Mouse (Mus musculus) midbrain, postnatal 0 days (tissue): ENCODE data around the gene Podn. TPM values are rescaled to one million over a fixed set of nuclear protein-coding genes. Genes with fewer than 3 reads are reported as not detected.

Experiments
- ATAC-seq: fragments of 200-750 bp; cut with Nextera tagmentation; 2 replicates; pipeline ENCODE4 v1.8.0; 2017; ENCODE audit warnings: moderate number of reproducible peaks, mild to moderate bottlenecking, moderate TSS enrichment, moderate library complexity; ENCODE audit not compliant: low FRiP score
- DNase-seq: peaks from one replicate; pipeline ENCODE4 v3.0.0-alpha.2; 2015; ENCODE audit warnings: low spot score
- H3K27ac ChIP-seq: fragments of 300-500 bp; sonication (generic); 2 replicates; pipeline ENCODE4 v1.5.1; 2014; ENCODE audit warnings: low read depth, mild to moderate bottlenecking, low read length, mixed read lengths
- H3K27me3 ChIP-seq: fragments of 300-500 bp; sonication (generic); 2 replicates; pipeline ENCODE4 v1.6.1; 2014; ENCODE audit warnings: low read length, control low read depth, mixed read lengths; ENCODE audit not compliant: insufficient read depth
- H3K36me3 ChIP-seq: fragments of 300-500 bp; sonication (generic); 2 replicates; pipeline ENCODE4 v1.6.1; 2014; ENCODE audit warnings: low read length, control low read depth, mixed read lengths; ENCODE audit not compliant: insufficient read depth
- H3K4me1 ChIP-seq: fragments of 300-500 bp; sonication (generic); 2 replicates; pipeline ENCODE4 v1.6.1; 2014; ENCODE audit warnings: mild to moderate bottlenecking, control low read depth, antibody characterized with exemption, low read length, mixed read lengths; ENCODE audit not compliant: insufficient read depth
- H3K4me2 ChIP-seq: fragments of 300-500 bp; sonication (generic); 2 replicates; pipeline ENCODE4 v1.6.1; 2014; ENCODE audit warnings: low read depth, mild to moderate bottlenecking, low read length, mixed read lengths; ENCODE audit not compliant: poor library complexity, severe bottlenecking
- H3K4me3 ChIP-seq: fragments of 300-500 bp; sonication (generic); 2 replicates; pipeline ENCODE4 v1.5.1; 2014; ENCODE audit warnings: low read depth, mild to moderate bottlenecking, low read length, moderate library complexity
- H3K9ac ChIP-seq: fragments of 300-500 bp; sonication (generic); replicated peaks from 2 replicates; pipeline ENCODE4 v1.6.1; 2014; ENCODE audit warnings: mild to moderate bottlenecking, low read length, moderate library complexity, mixed read lengths; ENCODE audit not compliant: poor library complexity, severe bottlenecking
- H3K9me3 ChIP-seq: fragments of 300-500 bp; sonication (generic); 2 replicates; pipeline ENCODE4 v1.6.1; 2016; ENCODE audit warnings: low read length, control low read depth
- CTCF ChIP-seq: IDR thresholded peaks from 2 replicates; pipeline ENCODE4 v1.5.1; 2016; ENCODE audit warnings: antibody characterized with exemption, mild to moderate bottlenecking
- WGBS: fragments of 180-500 bp; shearing (Covaris S2); extraction: QIAGEN DNeasy Blood & Tissue Kit; methylation state at CpG from one replicate; pipeline ENCODE4 v1.1.7; 2014; 5-methylcytosine and 5-hydroxymethylcytosine counted together
- polyA plus RNA-seq: library from polyadenylated mRNA; unstranded; fragments of >200 nt; fragmentation: Nextera tagmentation; extraction: Ambion mirVana; gene quantifications from 2 replicates; pipeline ENCODE4 v1.2.1, GENCODE M21; 2015
- total RNA-seq: library from RNA; depleted of rRNA; stranded (reverse); fragments of >200 nt; gene quantifications from 2 replicates; pipeline ENCODE4 v1.2.3, GENCODE M21; 2014

Podn gene
- total and polyA plus RNA-seq, 2 experiments from 2014 or later, result 1.5 to 5.7 TPM

DNA sequence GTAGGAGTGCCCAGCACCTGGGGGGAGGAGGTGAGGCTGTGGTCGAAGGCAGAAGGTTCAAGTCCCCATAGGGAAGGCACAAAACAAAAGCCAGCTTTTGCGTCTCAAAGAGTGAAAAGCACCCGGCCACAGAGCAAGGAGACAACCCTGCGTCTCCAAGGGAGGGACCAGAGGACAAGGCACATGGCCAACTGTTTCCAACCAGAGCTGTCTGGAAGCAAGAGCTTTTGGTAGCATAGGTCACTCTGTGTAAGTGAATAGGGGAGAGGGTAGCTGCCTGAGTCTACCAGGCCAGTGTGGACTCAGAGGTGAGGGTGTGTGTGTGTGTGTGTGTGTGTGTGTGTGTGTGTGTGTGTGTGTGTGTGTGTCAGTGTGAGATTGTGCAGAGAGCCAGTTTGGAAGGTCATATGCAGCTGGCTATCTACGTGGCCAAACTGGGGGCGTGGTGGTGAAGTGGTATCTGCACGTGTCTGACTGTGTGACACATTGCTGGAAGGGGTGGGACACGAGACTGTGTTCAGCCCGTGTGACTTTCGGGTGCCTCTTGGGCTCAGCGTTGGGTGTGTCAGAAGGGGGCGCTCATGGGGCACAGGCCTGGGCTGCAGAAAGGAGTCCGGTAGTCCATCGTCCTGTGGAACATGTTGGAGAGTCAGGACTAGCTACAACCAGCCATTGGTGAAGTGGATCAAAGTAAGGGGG, 81.0 kb downstream of the Podn start:
- no peaks in the 10 kb centered on the region for H3K4me1 ChIP-seq
- no peak overlapping the region for H3K27ac ChIP-seq
- no peak for ATAC-seq
- no peak overlapping the region for H3K4me3 ChIP-seq
- H3K4me2 ChIP-seq, result no peak overlapping the region
- WGBS, result 62% methylated on average over 14 of the region's 14 CpGs
- TF ChIP-seq CTCF, result 0 out of 2 replicates have a peak, but pooled peaks have one; percentile 9
- no peak for DNase-seq
- H3K9me3 ChIP-seq, result no peaks in the 10 kb centered on the region
- H3K27me3 ChIP-seq, result no peaks in the 10 kb centered on the region
- H3K9ac ChIP-seq, result no peak overlapping the region
- no peaks in the 10 kb centered on the region for H3K36me3 ChIP-seq

DNA sequence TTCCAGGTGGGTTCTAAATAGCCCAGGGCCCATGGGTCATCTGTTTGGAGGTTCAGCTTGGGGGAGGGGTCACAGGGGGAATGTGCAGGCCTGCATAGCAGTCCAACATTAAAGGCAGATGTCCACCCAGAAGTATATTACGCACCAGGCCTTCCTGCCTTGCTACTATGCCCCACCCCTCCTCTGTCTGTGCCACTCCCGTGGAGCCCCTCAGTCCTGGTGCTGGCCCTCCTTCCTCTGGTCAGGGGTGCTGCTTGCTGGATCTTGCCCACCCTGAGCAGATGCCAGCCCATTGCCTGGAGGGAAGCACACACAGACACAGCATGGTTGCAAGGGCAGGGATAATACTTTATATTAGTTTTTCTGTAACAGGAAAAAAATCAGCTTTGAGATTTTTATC, 81.8 kb downstream of the Podn start:
- ATAC-seq (no peak), DNase-seq (no peak)
- Histone ChIP-seq H3K36me3 (no peaks in the 10 kb centered on the region), H3K27ac (no peak overlapping the region), H3K9ac (no peak overlapping the region), H3K4me2 (no peak overlapping the region), H3K27me3 (no peaks in the 10 kb centered on the region), H3K4me3 (no peak overlapping the region), H3K9me3 (no peaks in the 10 kb centered on the region), H3K4me1 (no peaks in the 10 kb centered on the region)
- 73% methylated on average over 2 of the region's 2 CpGs for WGBS
- no peak for TF ChIP-seq CTCF

DNA sequence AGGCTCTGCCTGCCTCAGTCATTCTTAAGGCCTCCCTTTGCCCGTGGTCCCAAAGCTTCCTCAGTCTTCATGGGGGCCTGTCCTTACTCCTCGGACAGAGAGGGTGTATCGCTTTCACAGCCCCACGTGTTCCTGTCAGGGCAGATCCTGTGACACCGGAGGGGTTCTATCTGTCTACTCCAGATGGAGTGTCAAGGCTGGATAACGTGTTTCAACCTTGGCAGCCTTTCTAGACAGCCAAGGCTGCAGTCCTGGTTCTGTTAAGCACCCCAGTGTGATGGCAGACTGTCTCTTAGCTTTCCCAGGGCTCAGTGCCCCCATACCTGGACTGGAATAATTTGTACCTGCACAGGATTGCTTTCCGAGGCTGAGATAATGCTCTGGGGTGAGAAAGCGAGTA, 87.7 kb downstream of the Podn start:
- H3K27ac ChIP-seq, result no peak overlapping the region
- no peak for ATAC-seq
- H3K9me3 ChIP-seq, result no peaks in the 10 kb centered on the region
- H3K9ac ChIP-seq, result no peak overlapping the region
- no peak for DNase-seq
- no peak for TF ChIP-seq CTCF
- H3K4me1 ChIP-seq, result no peaks in the 10 kb centered on the region
- H3K4me3 ChIP-seq, result no peak overlapping the region
- H3K4me2 ChIP-seq, result no peak overlapping the region
- H3K27me3 ChIP-seq, result no peaks in the 10 kb centered on the region
- WGBS, result 84% methylated on average over 8 of the region's 8 CpGs
- H3K36me3 ChIP-seq, result no peaks in the 10 kb centered on the region

DNA sequence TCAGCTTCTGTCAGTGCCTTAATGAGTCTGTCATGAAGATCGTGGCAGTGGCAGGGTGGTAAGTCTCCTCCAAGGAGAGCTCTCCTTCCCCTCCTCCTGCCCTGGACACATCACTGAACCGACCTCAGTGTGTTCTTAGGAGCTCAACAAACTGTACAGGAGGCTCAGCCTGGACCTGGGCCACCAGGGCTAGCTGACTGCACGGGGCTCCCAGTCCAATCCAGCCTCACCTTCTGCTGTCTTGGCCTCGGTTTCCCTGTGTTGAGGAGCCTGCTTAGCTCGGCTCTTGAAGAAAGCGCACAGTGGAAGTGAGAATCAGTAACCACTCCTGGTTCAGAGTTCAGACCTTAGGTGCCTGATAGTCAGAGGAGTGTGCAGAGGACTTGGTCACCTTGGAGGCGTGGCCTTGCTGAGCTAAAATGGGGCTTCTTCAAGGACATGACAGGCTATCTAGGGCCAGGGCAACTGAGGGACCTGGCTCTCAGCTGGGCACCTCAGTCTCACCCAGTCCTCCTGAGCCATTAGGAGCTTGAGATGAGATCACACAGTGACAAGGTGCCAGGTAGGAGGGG, 88.6 kb downstream of the Podn start:
- ATAC-seq (no peak), DNase-seq (no peak)
- Histone ChIP-seq H3K9me3 (no peaks in the 10 kb centered on the region), H3K27me3 (no peaks in the 10 kb centered on the region), H3K27ac (no peak overlapping the region), H3K4me1 (no peaks in the 10 kb centered on the region), H3K9ac (no peak overlapping the region), H3K4me2 (no peak overlapping the region), H3K36me3 (no peaks in the 10 kb centered on the region), H3K4me3 (no peak overlapping the region)
- 79% methylated on average over 7 of the region's 7 CpGs for WGBS
- TF ChIP-seq CTCF, result no peak

DNA sequence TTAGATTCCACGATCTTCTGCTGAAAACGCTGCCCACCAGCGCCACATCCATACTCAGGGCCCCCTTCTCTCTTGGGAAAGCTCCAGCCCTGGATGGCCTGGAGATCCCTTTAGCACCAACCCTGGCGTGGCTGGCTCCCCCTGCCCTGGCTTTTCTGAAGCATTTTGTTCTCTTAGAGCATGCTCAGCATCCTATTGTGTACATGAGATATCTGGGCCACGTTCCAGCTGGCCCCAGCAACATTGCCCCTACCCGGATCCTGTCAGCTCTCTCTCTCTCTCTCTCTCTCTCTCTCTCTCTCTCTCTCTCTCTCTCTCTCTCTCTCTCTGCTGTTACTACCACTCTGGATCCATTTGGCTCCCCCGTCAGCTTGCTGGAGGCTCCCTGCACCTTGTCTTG, 90.9 kb downstream of the Podn start:
- Histone ChIP-seq H3K4me2 (no peak overlapping the region), H3K27ac (no peak overlapping the region), H3K9ac (no peak overlapping the region), H3K4me1 (no peaks in the 10 kb centered on the region), H3K4me3 (no peak overlapping the region), H3K27me3 (no peaks in the 10 kb centered on the region), H3K36me3 (no peaks in the 10 kb centered on the region), H3K9me3 (no peaks in the 10 kb centered on the region)
- TF ChIP-seq CTCF, result no peak
- 50% methylated on average over 7 of the region's 7 CpGs for WGBS
- DNase-seq (peak; percentile 72), ATAC-seq (no peak)

DNA sequence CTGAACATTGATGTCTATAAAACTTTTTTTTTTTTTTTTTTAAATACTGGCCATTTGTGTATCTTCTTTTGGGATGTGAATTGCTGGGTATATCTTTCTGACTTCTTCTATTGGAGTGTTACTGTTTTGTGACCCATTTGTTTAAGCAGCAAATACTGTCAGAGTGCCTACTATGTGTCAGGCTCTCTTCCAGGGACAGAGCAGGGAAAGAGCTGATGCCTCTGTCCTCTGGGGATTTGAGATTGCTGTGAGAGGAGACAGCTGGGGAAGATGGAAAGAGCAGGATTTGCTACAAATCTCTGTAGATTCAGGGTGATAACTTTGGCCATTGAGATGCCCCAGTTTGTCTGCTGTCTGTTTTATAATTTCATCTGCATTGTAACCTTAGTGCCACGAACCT, 96.9 kb downstream of the Podn start:
- ATAC-seq, result no peak
- no peak for TF ChIP-seq CTCF
- no peak for DNase-seq

More for the DNA sequence above, 96.9 kb downstream of the Podn start:
- Histone ChIP-seq H3K27ac (no peak overlapping the region), H3K9ac (no peak overlapping the region), H3K9me3 (0 out of 2 replicates have a peak, but pooled peaks cover 8% of the 10 kb centered on the region), H3K4me3 (no peak overlapping the region), H3K4me2 (no peak overlapping the region), H3K36me3 (no peaks in the 10 kb centered on the region), H3K4me1 (no peaks in the 10 kb centered on the region), H3K27me3 (no peaks in the 10 kb centered on the region)
- 81% methylated on average over 1 of the region's 1 CpGs for WGBS
